ENCODE assay signal across 26 mouse cellular contexts in the genomic region with DNA sequence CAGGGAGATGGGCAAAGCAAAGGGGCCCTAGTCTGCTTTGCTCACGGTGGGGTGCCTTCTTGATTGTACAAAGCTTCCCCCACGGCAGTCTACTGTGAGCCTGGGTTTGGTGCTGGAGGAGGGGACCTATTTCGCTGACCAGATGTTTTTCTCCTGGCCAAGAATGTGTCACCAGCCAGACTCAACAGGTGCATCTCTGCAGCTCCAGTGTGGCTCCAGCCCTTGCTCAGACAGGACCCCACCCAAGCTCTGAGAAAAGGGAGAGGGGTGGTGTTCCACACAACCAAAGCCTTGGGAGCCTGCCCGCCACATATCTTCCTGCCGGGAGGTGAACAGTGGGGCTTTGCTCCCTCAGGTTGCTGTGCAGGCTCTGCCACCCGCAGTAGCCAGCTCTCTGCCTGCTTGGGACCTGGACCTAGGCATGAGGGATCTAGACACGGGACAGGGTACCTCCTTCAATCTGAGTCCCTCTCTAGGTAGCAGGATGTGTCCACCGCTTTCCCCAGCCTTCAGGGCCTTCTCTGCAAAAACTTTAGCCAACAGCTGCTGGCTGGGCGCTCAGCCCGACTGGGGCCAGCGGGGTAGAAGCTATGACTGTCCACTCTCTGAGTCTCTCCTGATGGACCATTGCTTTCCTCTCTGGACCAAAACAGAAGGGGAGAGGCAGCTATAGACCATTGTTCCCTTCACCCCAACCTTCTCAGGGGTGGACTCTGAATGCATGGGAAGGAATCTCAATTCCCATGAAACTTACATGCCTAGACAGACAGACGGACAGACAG. TPM values are rescaled to one million over a fixed set of nuclear protein-coding genes. Genes with fewer than 3 reads are reported as not detected.
DNase-seq lines count a peak whose midpoint lies in the region; ATAC-seq and TF ChIP-seq lines count a peak whose summit lies in the region.
"Had no signal": no experiment of that assay in that cellular context is flagged by ENCODE, and none has a peak within 500 bp of the region (broad histone marks: within the 10 kb centered on the region; RNA-seq: fewer than 3 reads in every experiment).

No protein-coding gene starts in this region.

- H3K27ac ChIP-seq in heart, embryonic 11.5 days (ENCODE audit: low read depth, low read length), result no peak overlapping the region
- H3K27ac ChIP-seq in lung, embryonic 14.5 days (ENCODE audit: low read depth), result no peak overlapping the region
- H3K27ac ChIP-seq in stomach, embryonic 16.5 days (ENCODE audit: low read length), result no peak overlapping the region
- H3K27ac ChIP-seq in thymus, adult 2 months (ENCODE audit: control insufficient read depth, insufficient read depth, low read length), result no peak overlapping the region
- H3K27ac ChIP-seq: embryonic facial prominence, embryonic 10.5 days; hindbrain, embryonic 13.5 days; kidney, postnatal 0 days; limb, embryonic 12.5 days; neural tube, embryonic 13.5 days; stomach, embryonic 15.5 days had no signal

- peaks cover 98% of the 10 kb centered on the region for H3K27me3 ChIP-seq in heart, embryonic 11.5 days (ENCODE audit: control insufficient read depth, insufficient read depth, low read length)
- H3K27me3 ChIP-seq in lung, embryonic 14.5 days (ENCODE audit: insufficient read depth, low read length), result peaks cover 90% of the 10 kb centered on the region
- H3K27me3 ChIP-seq in E14TG2a.4 (ENCODE audit: insufficient read depth, low read length), result peaks cover 98% of the 10 kb centered on the region
- peaks cover 85% of the 10 kb centered on the region for H3K27me3 ChIP-seq in stomach, embryonic 16.5 days (ENCODE audit: control insufficient read depth, insufficient read depth, low read length)
- H3K27me3 ChIP-seq in thymus, adult 2 months (ENCODE audit: control insufficient read depth, insufficient read depth, low read length), result peaks cover 9% of the 10 kb centered on the region; the same call in 1 of the 2 replicates

- no peak for TF ChIP-seq POLR2A in thymus, adult 2 months (IDR thresholded peaks at IDR 0.05; ENCODE audit: control insufficient read depth, extremely low read depth, insufficient read depth, low read length, poor library complexity)

- no peaks in the 10 kb centered on the region for H3K36me3 ChIP-seq in heart, embryonic 11.5 days (ENCODE audit: control insufficient read depth, insufficient read depth, low read length)
- no peaks in the 10 kb centered on the region for H3K36me3 ChIP-seq in lung, embryonic 14.5 days (ENCODE audit: insufficient read depth)
- no peaks in the 10 kb centered on the region for H3K36me3 ChIP-seq in E14TG2a.4 (ENCODE audit: insufficient read depth, low read length)
- H3K36me3 ChIP-seq in stomach, embryonic 16.5 days (ENCODE audit: control insufficient read depth, insufficient read depth, low read length), result no peaks in the 10 kb centered on the region
- H3K36me3 ChIP-seq in thymus, adult 2 months (ENCODE audit: control insufficient read depth, insufficient read depth, low read length), result no peaks in the 10 kb centered on the region
- H3K36me3 ChIP-seq: embryonic facial prominence, embryonic 10.5 days; hindbrain, embryonic 13.5 days; limb, embryonic 12.5 days; neural tube, embryonic 13.5 days; stomach, embryonic 15.5 days had no signal

- peaks cover 13% of the 10 kb centered on the region for H3K4me1 ChIP-seq in heart, embryonic 11.5 days (ENCODE audit: control insufficient read depth, insufficient read depth, low read length)
- peaks cover 5% of the 10 kb centered on the region; the same call in 1 of the 2 replicates for H3K4me1 ChIP-seq in lung, embryonic 14.5 days (ENCODE audit: insufficient read depth)
- H3K4me1 ChIP-seq in E14TG2a.4 (replicated peaks; ENCODE audit: low read depth, low read length), result peaks cover 58% of the 10 kb centered on the region
- peaks cover 20% of the 10 kb centered on the region for H3K4me1 ChIP-seq in stomach, embryonic 16.5 days (ENCODE audit: control insufficient read depth, insufficient read depth, low read length)
- H3K4me1 ChIP-seq in thymus, adult 2 months (replicated peaks; ENCODE audit: control insufficient read depth, insufficient read depth, low read length), result no peaks in the 10 kb centered on the region

- WGBS in heart, embryonic 11.5 days (ENCODE audit: insufficient replicate concordance), result 21% methylated on average over 12 of the region's 12 CpGs
- 27% methylated on average over 12 of the region's 12 CpGs for WGBS in lung, embryonic 14.5 days
- 26% methylated on average over 12 of the region's 12 CpGs for WGBS in stomach, embryonic 16.5 days
- WGBS in thymus, adult 2 months, result 42% methylated on average over 12 of the region's 12 CpGs

- intact Hi-C loops in heart, postnatal 10 days (cut with DNase I), result no loop called here

- H3K9ac ChIP-seq in heart, embryonic 11.5 days (ENCODE audit: low read depth, low read length), result no peak overlapping the region
- no peak overlapping the region for H3K9ac ChIP-seq in lung, embryonic 14.5 days
- H3K9ac ChIP-seq in stomach, embryonic 16.5 days (ENCODE audit: low read length), result no peak overlapping the region
- H3K9ac ChIP-seq: hindbrain, embryonic 13.5 days; limb, embryonic 12.5 days; liver, postnatal 0 days; neural tube, embryonic 13.5 days; stomach, embryonic 15.5 days had no signal

- ATAC-seq in heart, embryonic 11.5 days (replicated peaks; ENCODE audit: insufficient number of reproducible peaks, low FRiP score, low TSS enrichment), result no peak
- no peak for ATAC-seq in lung, embryonic 14.5 days (ENCODE audit: insufficient read depth)
- ATAC-seq in stomach, embryonic 16.5 days (ENCODE audit: insufficient read depth, low FRiP score), result peak; percentile 15; the same call in 1 of the 2 replicates
- ATAC-seq: forebrain, embryonic 16.5 days; liver, postnatal 0 days had no signal

- no peak overlapping the region for H3K4me3 ChIP-seq in heart, embryonic 11.5 days (ENCODE audit: low read depth, low read length)
- H3K4me3 ChIP-seq in lung, embryonic 14.5 days (ENCODE audit: low read depth, low read length), result no peak overlapping the region
- H3K4me3 ChIP-seq in E14TG2a.4 (replicated peaks; ENCODE audit: low read length), result 0 out of 2 replicates have a peak overlapping the region, but pooled peaks have one; percentile 5
- H3K4me3 ChIP-seq in stomach, embryonic 16.5 days (replicated peaks; ENCODE audit: low read length), result no peak overlapping the region
- no peak overlapping the region for H3K4me3 ChIP-seq in thymus, adult 2 months (ENCODE audit: control insufficient read depth, insufficient read depth, low read length)
- H3K4me3 ChIP-seq: hindbrain, embryonic 13.5 days; megakaryocyte, embryonic 14.5 days; neural tube, embryonic 13.5 days; stomach, embryonic 15.5 days had no signal

- peak; percentile 61 to 71 for DNase-seq in heart, postnatal 10 days
- peak; percentile 50 for DNase-seq in lung, embryonic 14.5 days
- DNase-seq in lung, postnatal 25 days (ENCODE audit: low spot score), result no peak
- DNase-seq in thymus, adult 2 months, result no peak
- DNase-seq: cerebellum, adult 11-12 months; cerebellum, postnatal 10 days; kidney, adult 18-20 months; liver, postnatal 0 days; lung, postnatal 36 days; midbrain, embryonic 14.5 days; thymus, postnatal 14 days had no signal

- TF ChIP-seq CTCF in lung, embryonic 14.5 days (IDR thresholded peaks at IDR 0.05; ENCODE audit: low read depth), result no peak
- no peak for TF ChIP-seq CTCF in E14TG2a.4 (conservative IDR thresholded peaks at IDR 0.05; ENCODE audit: low read length)
- no peak for TF ChIP-seq CTCF in thymus, adult 2 months (IDR thresholded peaks at IDR 0.05; ENCODE audit: borderline replicate concordance, control insufficient read depth, extremely low read depth, insufficient read depth, low read length, poor library complexity)

- H3K9me3 ChIP-seq in heart, embryonic 11.5 days (replicated peaks; ENCODE audit: control insufficient read depth, low read length), result no peaks in the 10 kb centered on the region
- no peaks in the 10 kb centered on the region for H3K9me3 ChIP-seq in lung, embryonic 14.5 days (ENCODE audit: low read depth, low read length)
- H3K9me3 ChIP-seq in E14TG2a.4 (ENCODE audit: low read length), result no peaks in the 10 kb centered on the region
- H3K9me3 ChIP-seq in stomach, embryonic 16.5 days (replicated peaks; ENCODE audit: control insufficient read depth, low read length), result no peaks in the 10 kb centered on the region
- H3K9me3 ChIP-seq: embryonic facial prominence, embryonic 10.5 days; hindbrain, embryonic 13.5 days; limb, embryonic 12.5 days; megakaryocyte, embryonic 14.5 days; neural tube, embryonic 13.5 days; stomach, embryonic 15.5 days had no signal

- H3K4me2 ChIP-seq in heart, embryonic 11.5 days, result no peak overlapping the region
- no peak overlapping the region for H3K4me2 ChIP-seq in lung, embryonic 14.5 days
- H3K4me2 ChIP-seq in stomach, embryonic 16.5 days (ENCODE audit: low read depth, low read length), result no peak overlapping the region
- H3K4me2 ChIP-seq: hindbrain, embryonic 13.5 days; liver, embryonic 11.5 days; neural tube, embryonic 13.5 days; stomach, embryonic 15.5 days had no signal

RNA-seq across cellular contexts. Expression of gene Nr5a1, which starts 5.2 kb away (rescaled TPM):
- total RNA-seq in heart, postnatal 10 days (2021), result under 1 TPM; 0.12 to 0.15 TPM
- not detected in 2 replicates for polyA plus RNA-seq in heart, embryonic 11.5 days (2014; fragmentation: Nextera tagmentation; extraction: Ambion mirVana)
- 0.14 and 0.29 TPM in 2 replicates for polyA plus RNA-seq in lung, embryonic 14.5 days (2014; fragmentation: Nextera tagmentation; extraction: Ambion mirVana)
- 0.49 and 1.5 TPM in 2 replicates for polyA plus RNA-seq in stomach, embryonic 16.5 days (2015; fragmentation: Nextera tagmentation; extraction: Ambion mirVana)
- 0.09 and 0.22 TPM in 2 replicates for polyA plus RNA-seq in thymus, adult 2 months (2012; rRNA removed)
- total RNA-seq: layer of hippocampus, adult 18-20 months; layer of hippocampus, postnatal 14 days had no signal
- polyA plus RNA-seq: heart, postnatal 0 days; liver, postnatal 0 days; midbrain, embryonic 14.5 days had no signal

Comparison
In these comparisons a context has a peak if more than half of its experiments do, and no peak if none do; other contexts are left out.
1. DNase-seq: peak in heart, postnatal 10 days (2 of 2) and lung, embryonic 14.5 days (single experiment); none in lung, postnatal 25 days (single experiment) and thymus, adult 2 months (single experiment).